Mouse (Mus musculus): ENCODE measurements around the gene Rmnd5a. TPM values are rescaled to one million over a fixed set of nuclear protein-coding genes. Genes with fewer than 3 reads are reported as not detected.
A peak's percentile ranks its signal among the peaks of the same experiment; 100 is the strongest.

The Rmnd5a gene
- total RNA-seq, 2 experiments from 2014 or later = 74.8 to 76.3 TPM

DNA sequence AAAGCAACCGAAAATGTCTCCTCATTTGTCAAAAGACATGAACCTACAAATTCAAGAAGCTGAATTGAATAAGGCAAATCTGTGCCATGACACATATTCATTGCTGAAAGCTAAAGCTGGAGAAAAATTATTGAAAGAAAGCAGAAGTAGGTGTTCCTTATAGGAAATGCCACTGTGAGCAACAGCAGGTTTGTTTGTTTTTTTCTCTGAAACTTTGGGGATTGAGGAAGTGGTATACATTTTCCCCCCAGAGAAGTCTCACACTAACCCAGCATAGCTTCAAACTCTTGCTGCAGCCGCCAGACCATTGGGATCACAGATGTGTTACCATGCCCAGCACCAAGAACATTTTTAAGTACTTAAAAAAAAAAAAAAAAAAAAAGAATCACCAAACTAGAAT is 12.4 kb upstream of the Rmnd5a start:
- no peak for DNase-seq (ENCODE audit: extremely low spot score in 1 of 2, low spot score in 2 of 2)
- intact Hi-C loops (cut with DNase I) = no loop called here

DNA sequence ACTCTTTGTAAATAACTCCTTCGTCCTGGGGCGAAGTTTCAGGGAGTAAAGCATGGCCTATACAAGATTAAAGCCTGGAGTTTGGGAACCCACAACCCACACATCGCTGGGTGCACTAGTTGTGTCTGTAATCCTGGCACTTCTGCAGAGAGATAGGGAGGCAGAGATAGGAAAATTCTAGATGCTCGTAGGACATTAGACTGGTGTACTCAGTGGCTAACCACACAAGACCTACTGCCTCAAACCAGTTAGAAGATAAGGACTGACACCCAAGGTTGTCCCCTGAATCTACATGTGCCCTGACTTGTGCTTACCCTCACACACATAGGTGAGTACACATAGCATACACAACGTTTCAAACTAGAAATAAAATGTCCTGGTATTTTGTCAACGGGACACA is 5.1 kb upstream of the Rmnd5a start:
- DNase-seq (ENCODE audit: extremely low spot score in 1 of 2, low spot score in 2 of 2) = no peak
- intact Hi-C loops (cut with DNase I) = no loop called here

DNA sequence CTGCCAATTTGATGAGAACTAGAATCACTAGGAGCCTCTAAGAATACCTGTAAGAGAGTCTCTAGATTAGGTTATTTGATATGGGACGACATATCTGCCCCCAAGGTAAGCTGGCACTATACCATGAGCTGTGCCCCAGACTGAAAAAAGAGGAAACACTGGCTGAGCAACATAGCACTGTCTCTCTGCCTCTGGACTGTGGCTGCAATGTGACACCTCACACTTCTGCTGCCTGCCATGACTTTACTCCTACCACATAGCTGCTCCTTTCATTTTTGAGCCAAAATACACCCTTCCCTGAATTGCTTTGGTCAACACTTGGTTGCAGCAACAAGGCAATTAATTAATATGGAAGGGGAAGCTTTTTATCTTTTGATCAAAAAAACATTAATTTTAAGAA is 4.3 kb upstream of the Rmnd5a start:
- DNase-seq (ENCODE audit: extremely low spot score in 1 of 2, low spot score in 2 of 2) = no peak
- intact Hi-C loops (cut with DNase I) = no loop called here

DNA sequence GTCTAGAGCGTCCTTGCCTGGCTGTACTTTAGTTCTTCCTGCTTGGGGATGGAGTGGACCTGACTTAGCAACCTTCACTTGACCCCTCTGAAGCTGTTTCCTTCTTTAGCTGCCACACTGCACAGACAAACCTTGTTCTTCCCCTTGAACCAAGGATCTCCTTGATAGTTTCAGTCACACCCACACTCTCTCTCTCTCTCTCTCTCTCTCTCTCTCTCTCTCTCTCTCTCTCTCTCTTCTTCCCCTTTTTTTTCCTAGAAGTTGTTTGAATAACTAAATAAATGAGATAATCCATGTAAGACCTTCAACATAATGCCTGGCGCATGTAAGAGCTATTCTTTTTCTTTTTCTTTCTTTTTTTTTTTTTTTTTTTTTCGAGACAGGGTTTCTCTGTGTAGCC is 1.7 kb upstream of the Rmnd5a start:
- intact Hi-C loops (cut with DNase I) = no loop called here

DNA sequence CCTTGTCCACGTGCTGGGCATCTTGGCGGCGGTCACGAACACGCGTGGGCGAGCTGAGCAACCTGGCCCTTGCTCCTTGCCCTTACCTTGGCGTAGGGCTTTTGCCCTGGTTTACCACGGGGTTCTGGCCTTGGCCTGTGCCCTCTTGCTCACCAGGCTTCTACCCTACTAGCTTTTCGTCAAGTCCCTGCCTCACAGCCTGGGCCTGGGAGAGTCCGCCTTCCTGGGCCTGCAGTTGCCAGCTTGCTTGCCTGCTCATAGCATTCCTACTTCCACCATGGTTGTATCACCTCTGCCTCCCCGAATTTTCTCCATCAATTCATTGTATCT is 779 bp upstream of the Rmnd5a start:
- no peak for DNase-seq (ENCODE audit: extremely low spot score in 1 of 2, low spot score in 2 of 2)
- intact Hi-C loops (cut with DNase I) = no loop called here

More for the DNA sequence above, 1.7 kb upstream of the Rmnd5a start:
- DNase-seq (ENCODE audit: extremely low spot score in 1 of 2, low spot score in 2 of 2) = no peak

DNA sequence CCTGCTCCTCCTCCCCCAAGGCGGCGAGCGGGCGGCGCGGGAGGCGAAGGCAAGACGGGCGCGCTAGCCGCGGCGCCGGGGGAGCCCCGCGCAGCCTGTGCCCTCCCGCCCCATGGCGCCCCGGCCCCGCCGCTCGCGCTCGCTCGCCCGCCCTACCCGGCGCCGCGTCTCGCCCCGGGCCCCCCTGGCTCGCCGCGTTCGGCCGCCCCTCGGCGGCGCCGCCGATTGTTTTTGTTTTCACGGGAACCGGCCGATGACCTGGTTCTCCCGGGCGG is 283 bp downstream of the Rmnd5a start:
- intact Hi-C loops (cut with DNase I) = loop anchor here (1.0 kb wide), 1 partner anchor 54 kb away; no protein-coding TSS in a partner anchor
- no peak for DNase-seq (ENCODE audit: extremely low spot score in 1 of 2, low spot score in 2 of 2)

DNA sequence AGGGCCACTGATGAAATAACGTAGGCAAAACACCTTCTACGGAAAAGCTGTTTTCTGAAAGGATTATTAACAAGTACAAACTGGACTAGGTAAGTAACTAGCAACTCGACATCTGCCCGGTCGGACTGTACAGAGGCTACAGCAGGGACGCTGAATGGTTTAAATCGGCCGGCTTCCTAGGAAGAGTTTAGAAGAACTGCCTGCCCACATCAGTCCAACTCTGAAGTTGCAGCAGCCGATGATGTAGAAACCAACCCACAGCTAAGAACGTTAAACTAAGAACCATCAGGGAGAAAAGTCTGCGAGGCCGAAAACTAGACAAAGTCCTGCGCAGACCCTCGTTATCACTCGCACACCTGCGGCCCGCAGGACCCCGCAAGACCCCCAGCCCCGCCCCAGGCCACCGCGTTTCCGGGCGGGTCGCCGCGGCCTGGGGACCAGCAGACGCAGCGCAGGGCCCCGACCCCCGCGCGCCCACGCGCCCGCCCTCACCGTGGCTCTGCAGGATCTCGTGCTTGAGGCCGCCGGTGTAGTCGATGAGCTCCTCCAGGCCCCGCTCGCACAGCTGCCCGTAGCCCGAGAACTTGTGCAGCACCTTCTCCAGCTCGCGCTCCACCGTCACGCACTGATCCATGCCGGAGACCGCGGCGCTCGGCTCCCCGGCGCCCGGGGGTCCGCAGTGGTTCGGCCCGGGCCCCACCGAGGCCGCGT is 776 bp downstream of the Rmnd5a start:
- intact Hi-C loops (cut with DNase I) = loop anchor here (1.0 to 10.0 kb wide), 2 partner anchors 55 to 365 kb away; no protein-coding TSS in a partner anchor
- DNase-seq (ENCODE audit: extremely low spot score in 1 of 2, low spot score in 2 of 2) = peak; percentile 30 to 80

DNA sequence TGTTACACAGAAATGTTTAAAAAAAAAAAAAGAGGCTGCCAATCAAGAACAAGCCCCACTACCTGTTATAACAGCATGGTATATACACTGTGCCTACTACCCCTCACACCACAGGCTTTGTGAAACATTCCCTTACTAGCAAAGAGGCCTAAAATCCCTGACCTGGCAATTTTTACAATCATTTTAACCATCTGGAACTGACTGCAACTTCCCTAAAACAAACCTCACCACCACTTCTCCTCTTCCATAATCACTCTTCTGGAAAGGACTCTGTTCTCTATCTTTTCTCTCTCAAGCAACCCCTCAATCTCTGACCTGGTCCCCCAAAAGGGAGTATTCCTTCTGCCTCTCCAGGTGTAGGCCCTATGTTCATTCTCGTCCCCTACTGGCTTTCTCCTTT is 2.4 kb downstream of the Rmnd5a start:
- intact Hi-C loops (cut with DNase I) = loop anchor here (10.0 kb wide), 1 partner anchor 367 kb away; no protein-coding TSS in a partner anchor
- DNase-seq (ENCODE audit: extremely low spot score in 1 of 2, low spot score in 2 of 2) = no peak

DNA sequence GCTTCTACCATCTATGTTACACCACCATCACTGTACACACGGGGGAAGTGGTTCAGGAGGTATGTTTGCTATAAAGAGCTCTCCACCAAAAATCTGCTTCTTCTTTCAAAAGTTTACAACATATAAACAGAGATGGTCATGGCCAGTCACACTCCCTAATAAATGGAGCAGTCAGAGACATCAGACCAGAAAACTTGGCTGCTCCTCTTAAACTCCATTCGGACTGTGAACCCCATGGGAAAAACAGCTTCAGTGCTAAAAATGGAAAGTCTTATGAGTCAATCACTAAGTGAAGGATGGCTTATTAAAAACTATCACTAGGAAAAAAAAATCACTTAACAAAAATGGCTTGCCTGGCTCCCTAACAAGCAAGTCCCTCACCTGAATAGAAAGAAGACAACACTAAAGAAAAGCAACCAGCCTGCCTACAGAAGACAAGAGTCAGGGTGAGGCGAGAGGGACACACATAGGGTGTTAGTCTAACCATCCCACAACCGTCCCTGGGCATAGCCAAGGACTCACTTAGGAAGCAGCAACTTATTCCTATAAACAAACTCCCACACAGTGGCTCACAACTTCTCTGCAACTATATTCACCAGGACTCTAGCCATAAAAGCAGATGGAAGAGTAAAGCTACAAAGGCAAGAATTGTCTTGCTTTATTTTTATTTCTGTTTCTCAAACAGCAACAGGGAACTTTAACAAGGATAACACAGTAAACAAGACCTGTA is 12.3 kb downstream of the Rmnd5a start:
- intact Hi-C loops (cut with DNase I) = no loop called here
- DNase-seq (ENCODE audit: extremely low spot score in 1 of 2, low spot score in 2 of 2) = no peak

DNA sequence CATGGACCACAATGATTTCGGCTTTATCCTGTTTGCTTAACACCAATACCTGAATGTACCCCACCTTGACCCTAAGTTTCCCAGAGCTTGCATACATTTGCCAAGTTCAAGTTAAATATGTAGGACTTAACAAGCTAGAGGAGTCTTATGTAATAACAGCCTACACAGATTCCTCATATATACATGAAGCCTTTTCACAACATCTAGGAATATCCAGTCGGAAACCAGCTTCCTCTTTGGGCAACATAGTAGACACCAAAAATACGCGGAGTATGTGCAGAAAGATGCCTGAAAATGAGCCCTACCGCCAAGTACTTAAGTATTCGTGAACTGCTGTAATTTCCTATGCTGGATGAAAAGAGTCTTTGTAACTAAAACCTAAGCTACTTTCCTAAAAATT is 14.8 kb downstream of the Rmnd5a start:
- intact Hi-C loops (cut with DNase I) = no loop called here
- no peak for DNase-seq (ENCODE audit: extremely low spot score in 1 of 2, low spot score in 2 of 2)

DNA sequence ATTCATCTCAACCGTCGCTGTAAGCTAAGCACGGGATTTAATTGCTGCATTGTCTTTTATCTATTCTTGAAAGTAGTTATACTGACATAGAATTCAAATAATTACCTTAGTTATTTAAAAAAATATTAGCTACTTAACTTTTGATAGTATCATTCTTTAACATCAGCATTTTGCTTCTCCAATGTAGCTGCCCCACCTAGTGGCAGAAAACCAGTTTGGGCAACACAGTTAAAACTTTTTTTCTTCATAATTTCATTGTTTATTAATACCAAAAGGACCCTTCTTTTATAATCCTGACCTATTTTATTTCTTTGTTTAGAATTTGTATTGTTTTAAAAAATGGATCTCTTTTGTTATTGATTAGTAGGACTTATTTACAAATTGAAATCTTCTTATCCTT is 17.3 kb downstream of the Rmnd5a start:
- intact Hi-C loops (cut with DNase I) = loop anchor here (5.0 kb wide), 1 partner anchor 256 kb away; no protein-coding TSS in a partner anchor
- no peak for DNase-seq (ENCODE audit: extremely low spot score in 1 of 2, low spot score in 2 of 2)

DNA sequence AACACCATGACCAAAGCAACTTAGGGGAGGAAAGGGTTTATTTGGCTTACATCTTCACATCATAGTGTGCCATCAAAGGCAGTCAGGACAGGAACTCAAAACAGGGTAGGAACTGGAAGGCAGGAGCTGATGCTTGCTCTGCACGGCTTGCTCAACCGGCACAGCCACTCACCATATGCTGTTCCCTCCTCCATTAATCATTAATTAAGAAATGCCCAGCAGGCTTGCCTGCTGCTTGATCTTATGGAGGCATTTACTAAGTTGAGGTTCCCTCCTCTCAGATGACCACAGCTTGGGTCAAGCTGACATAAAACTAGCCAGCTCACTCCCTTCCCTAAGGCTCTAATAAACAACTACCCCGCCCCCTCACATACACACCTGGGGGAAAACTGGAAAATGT is 18.3 kb downstream of the Rmnd5a start:
- DNase-seq (ENCODE audit: extremely low spot score in 1 of 2, low spot score in 2 of 2) = no peak
- intact Hi-C loops (cut with DNase I) = loop anchor here (5.0 kb wide), 1 partner anchor 255 kb away; no protein-coding TSS in a partner anchor

DNA sequence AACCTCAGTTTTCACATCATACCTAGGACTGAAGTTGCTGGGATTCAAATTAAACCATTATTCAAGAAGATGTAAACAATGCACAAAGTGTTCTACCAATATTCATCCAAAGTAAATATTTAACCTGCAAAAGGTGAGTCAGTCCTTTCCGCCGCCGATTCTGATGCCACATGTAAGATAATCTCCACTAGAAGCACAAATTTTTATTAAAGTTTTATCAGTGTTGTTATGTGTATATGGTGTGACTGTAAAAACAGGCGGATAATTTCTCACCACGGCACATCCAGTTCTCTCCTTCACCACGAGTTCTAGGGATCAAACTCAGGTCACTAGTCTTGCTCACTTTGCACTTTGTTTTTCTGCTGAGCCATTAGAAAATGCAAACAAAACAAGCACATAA is 19.6 kb downstream of the Rmnd5a start:
- DNase-seq (ENCODE audit: extremely low spot score in 1 of 2, low spot score in 2 of 2) = no peak
- intact Hi-C loops (cut with DNase I) = loop anchor here (5.0 kb wide), 1 partner anchor 254 kb away; no protein-coding TSS in a partner anchor

DNA sequence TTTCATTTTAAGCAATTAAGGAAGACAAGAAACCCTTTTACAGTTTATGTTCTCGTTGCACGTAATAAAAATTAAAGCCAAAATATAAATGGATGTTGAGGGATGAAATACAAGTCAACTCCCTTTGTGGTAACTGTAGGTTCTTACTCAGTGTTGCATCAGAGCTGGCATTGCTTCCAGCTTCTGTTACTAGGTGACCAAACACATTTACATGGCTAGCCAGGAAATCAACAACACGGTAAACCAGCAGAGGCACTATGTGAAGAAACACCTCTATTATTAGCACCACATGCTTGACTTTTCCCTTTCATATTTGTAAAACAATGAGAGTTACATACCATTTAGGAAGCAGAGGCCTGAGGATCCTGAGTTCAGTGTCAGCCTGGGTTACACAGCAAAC is 21.6 kb downstream of the Rmnd5a start:
- intact Hi-C loops (cut with DNase I) = loop anchor here (5.0 kb wide), 1 partner anchor 147 kb away; the partner anchor contains the start of gene Krcc1
- no peak for DNase-seq (ENCODE audit: extremely low spot score in 1 of 2, low spot score in 2 of 2)

DNA sequence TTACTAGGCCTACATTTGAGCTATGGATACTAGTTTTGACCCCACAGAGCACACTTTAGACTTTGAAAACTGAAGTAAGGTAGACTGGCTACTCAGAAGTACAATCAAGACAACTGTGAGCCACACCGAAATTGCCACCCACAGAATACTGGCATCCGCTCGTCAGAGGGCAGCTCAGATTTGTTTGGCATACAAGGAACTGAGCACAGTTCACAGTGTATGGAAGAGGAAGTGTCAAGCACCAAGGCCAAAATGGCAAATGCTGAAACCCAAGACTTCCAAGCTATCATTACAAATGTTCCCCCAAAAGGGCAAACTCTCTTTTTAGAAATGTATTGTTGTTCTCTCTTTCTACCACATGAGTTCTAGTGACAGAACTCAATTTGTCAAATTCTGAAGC is 25.0 kb downstream of the Rmnd5a start:
- intact Hi-C loops (cut with DNase I) = loop anchor here (5.0 kb wide), 1 partner anchor 143 kb away; the partner anchor contains the start of gene Krcc1
- no peak for DNase-seq (ENCODE audit: extremely low spot score in 1 of 2, low spot score in 2 of 2)

DNA sequence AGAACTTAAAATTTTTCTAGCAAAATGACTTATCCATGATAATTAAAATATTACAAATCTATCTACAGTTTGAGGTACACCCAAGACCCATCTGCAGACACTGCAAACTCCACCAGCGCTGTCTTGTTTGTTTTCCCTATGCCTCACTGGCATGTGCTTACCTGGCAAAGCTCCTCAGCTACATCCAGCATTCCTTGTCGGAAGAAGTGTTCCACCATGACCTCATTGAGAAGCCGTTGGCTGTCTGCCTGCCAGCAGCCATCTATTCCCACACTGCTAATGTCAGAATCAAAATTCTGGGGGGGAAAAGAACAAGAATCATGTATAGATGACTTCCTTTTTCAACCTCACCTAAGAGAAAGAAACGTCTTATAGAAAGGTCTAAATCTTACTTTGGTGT is 25.8 kb downstream of the Rmnd5a start:
- DNase-seq (ENCODE audit: extremely low spot score in 1 of 2, low spot score in 2 of 2) = no peak
- intact Hi-C loops (cut with DNase I) = loop anchor here (5.0 kb wide), 1 partner anchor 142 kb away; the partner anchor contains the start of gene Krcc1

DNA sequence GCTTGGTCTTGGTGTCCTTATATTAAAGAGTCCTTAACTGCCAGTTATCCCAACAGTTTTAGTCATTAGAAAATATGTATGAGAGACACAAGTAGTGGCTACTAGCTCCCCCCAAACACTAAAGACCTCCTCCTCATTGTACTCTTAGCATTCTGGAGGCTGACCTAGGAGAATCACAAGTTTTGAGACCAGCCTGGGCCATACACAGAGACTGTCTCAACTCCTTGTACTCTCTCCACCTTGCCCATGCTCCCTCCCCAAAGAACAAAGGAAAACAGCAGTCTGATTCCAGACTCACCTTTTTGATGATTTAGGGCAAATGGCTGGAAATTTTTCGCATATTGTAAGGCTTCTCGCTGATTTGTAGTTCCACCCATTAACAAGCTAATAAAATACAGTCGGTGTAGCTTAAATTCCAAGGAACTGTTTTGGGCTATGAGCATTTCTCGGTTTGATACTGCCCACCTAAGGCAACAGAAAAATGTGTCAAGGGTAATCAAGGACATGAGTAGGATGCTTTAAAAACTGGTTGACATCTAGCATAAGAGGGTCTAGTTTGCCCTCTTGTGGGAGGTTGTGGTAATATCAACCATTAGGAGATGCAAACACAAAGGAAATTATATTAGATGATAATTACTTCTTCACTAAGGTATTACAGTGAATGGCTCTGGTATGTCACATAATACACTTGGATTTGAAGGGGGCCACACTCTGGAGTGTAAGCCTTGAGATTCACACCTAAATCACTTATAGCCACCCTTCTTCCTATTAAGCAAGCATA is 41.4 kb downstream of the Rmnd5a start:
- intact Hi-C loops (cut with DNase I) = loop anchor here (5.0 to 10.0 kb wide), 4 partner anchors 124 to 474 kb away; partner anchors contain the start of gene Krcc1
- peak in 1 of 2 experiments; percentile 29 for DNase-seq (ENCODE audit: extremely low spot score in 1 of 2, low spot score in 2 of 2)

DNA sequence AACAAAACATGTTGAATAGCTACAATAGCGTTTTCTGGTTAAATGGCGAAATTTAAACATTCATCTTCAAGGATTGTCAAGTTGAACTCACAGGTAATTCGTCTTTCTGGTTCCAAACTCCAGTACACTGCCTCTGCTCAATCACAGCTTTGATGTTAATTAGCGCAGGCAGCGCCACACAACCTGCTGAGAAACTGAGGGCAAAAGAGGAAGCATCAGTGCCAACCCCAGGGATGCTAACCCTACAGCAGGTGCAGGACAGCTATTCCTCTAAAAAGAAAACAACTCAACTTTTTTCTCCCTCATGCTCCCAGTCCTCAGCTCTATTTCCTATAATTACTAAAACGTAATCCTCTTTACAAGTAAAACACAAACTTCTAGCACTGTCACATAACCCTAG is 43.7 kb downstream of the Rmnd5a start:
- no peak for DNase-seq (ENCODE audit: extremely low spot score in 1 of 2, low spot score in 2 of 2)
- intact Hi-C loops (cut with DNase I) = loop anchor here (5.0 to 10.0 kb wide), 4 partner anchors 122 to 472 kb away; partner anchors contain the start of gene Krcc1

DNA sequence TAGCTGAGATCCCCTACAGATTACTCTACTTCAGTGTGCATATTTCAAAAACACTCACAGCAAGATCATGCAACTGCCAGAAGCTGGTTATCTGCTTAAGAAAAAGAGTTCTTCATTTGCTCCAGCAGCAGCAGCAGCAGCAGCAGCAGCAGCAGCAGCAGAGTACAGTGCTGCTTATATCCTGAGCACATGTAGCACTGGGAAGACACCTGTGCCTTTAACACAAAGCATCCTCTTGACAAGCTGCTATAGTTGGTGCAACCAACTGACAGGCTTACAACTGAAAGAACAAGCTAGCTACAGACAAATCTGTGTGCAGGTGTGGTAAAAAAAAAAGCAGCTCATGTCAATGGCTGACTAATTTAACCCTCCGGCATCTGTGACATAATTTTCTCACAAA is 44.4 kb downstream of the Rmnd5a start:
- intact Hi-C loops (cut with DNase I) = loop anchor here (5.0 to 10.0 kb wide), 4 partner anchors 121 to 471 kb away; partner anchors contain the start of gene Krcc1
- no peak for DNase-seq (ENCODE audit: extremely low spot score in 1 of 2, low spot score in 2 of 2)
